Mouse (Mus musculus): ENCODE results near the gene Cds2. TPM values are rescaled to one million over a fixed set of nuclear protein-coding genes. Genes with fewer than 3 reads are reported as not detected.

Gene Cds2
- polyA plus RNA-seq, 1 experiment: 11.9 TPM

DNA sequence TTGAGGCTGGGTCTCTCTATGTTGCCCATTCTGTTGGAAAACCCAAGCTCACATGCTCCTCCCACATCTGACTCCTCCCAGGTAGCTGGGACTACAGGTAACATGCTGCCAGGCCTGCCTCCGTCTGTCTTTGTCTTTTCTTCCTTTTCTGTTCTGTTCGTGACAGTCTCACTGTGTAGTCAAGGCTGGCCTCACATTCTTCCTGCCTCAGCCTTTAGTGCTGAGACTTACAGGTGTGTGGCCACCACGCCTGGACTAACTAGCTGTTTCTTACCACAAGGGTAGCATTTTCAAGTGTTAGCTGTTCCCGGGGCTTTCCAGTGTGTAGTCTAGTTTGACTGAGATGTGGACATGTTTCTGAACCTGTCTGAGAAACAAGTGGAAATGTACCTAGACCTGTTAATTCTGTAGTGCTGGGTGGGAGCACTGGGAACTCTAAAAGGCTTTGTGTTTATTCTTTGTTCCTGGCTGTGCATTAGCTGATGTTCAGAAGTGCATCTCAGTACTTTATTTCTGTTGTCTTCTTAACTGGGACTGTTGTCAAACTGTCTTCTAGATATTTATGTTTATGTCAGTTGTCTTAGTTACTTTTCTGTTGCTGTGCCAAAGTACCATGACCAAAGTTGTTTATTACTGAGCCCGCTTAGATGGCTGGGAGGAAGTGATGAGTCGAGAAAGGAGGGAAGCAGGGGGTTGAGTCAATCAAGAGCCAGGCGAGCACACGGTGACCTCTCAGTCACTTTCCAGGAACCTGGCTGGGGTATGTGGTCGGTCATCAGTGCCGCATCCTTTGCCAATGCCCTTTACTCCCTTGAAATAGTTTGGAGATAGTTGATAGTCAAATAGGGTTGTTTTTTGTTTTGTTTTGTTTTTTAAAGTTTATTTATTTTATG is 18.9 kb downstream of the Cds2 start:
- no peak for TF ChIP-seq GATA1 (IDR thresholded peaks at IDR 0.05; ENCODE audit: low read length)

DNA sequence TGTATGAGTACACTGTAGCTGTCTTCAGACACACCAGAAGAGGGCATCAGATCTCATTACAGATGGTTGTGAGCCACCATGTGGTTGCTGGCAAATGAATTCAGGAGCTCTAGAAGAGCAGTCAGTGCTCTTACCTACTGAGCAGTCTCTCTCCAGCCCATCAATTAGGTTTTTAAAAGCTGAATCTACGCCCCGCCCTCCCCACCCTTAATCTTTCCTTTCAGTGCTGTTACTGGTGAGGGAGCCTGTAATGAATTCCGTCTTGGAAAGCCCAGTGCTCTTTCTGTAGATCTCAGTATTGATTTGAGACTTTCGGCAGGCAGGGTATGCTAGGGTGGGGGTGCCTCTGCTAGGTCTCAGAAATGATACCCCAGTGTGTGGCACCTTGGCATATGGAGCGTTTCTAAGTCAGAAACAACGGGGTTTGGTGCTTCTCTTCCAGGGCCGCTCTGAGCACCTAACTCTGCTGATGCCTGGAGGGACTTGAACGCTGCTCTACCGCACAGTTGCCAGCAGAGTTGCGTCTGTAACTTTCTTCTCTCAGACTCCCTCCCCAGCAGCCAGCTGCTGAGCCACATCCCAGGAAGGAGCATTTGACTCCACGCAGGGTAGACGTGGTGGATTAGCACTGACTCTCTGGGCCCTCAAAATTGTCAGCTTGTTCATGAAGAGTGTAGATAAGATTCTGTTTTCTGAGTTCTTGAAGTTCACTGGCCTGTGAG is 19.7 kb downstream of the Cds2 start:
- TF ChIP-seq GATA1 (IDR thresholded peaks at IDR 0.05; ENCODE audit: low read length): no peak

- no peak for TF ChIP-seq GATA1 (IDR thresholded peaks at IDR 0.05; ENCODE audit: low read length)
Observed at GRCm38 (mm10) chr2:132283236-132284070, 20.5 kb downstream of the Cds2 start.

GRCm38 (mm10) chr2:132284492-132285139 is 21.7 kb downstream of the Cds2 start:
- no peak for TF ChIP-seq GATA1 (IDR thresholded peaks at IDR 0.05; ENCODE audit: low read length)

DNA sequence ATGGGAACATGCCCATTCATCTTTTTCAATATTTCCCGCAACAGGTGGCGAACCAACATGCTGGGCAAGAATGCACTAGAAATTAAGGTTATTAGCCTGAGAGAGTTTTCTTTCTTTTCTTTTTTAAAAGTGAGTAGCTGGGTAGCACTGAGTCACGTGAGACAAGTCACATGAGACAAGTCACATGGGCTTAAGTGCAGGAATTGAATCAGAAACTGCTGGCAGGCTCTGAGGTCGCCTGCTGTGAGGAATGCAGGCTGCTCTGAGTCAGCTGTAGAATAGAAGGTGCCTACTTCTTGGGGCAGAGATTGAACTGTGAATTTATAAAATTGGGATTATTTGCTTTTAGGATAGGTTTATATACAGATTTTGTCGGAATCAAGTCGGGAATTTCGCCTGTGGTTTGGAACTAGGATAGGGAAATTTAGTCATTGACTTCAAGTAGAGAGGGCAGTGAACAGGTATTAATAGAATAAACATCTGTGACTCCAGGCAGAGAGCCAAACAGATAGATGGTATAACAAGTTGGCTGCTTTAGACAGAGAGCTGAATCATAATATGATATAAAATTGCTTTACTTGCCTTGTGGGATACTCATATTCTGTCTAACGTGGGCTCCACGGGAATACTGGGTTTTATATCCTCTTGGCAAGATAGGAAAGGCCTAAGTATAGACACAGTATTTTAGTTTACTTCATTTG is 23.6 kb downstream of the Cds2 start:
- TF ChIP-seq GATA1 (IDR thresholded peaks at IDR 0.05; ENCODE audit: low read length): no peak

DNA sequence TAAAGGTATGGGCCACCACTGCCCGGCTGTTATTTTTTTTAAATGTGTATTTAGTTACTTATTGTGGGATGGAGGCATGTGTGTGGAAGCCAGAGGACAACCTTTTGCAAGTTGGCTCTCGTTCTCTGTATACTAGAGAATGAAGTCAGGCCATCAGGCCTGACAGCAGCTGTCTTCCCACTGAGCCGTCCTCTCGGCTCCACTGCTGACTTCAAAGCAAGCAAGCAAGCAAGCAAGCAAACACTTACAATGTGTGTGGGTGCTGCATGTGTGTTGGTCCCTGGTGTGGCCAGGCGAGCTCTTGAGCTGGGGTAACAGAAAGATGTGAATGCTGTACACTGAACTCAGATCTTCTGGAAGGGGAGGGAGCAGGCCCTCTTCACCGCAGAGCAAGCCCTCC is 27.9 kb downstream of the Cds2 start:
- TF ChIP-seq GATA1 (IDR thresholded peaks at IDR 0.05; ENCODE audit: low read length): no peak

DNA sequence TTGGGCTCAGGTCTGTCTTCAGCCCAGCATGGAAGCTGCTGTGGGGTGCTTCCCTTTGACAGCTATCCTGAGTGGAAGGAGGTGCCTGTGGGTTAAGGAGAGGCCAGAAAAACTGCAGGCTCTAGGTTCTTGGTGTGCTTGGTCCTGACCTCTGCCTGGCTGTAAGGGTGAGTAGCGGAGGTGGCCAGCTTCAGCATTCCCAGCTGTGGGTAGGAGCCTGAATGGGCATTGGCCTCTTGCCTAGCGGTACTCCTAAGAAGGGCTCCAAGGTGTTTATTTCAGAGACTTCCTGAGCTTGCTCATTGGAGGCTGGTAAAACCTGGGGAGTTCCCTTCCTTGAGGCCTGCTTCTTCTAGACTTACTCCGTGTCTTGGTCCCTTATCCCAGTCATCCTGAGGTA is 28.3 kb downstream of the Cds2 start:
- no peak for TF ChIP-seq GATA1 (IDR thresholded peaks at IDR 0.05; ENCODE audit: low read length)

DNA sequence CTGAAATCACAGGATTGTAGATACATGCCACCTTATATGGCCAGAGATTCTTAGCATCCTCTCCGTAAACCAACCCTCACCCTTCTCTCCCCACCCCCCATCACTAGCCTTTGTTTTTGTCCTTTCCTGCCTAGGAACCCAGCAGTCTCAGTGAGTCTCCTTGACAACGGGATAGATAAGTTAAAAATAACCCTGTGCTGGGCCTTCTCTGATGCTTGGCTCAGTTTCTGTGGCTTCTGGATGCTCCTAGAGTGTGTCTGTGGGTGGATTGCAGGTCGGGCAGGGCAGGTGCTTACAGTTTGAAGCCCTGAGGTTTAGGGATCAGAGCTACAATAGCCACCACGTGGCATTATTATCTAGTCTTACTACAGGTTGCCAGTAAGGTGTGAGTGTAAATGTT is 29.1 kb downstream of the Cds2 start:
- TF ChIP-seq GATA1 (IDR thresholded peaks at IDR 0.05; ENCODE audit: low read length): no peak

DNA sequence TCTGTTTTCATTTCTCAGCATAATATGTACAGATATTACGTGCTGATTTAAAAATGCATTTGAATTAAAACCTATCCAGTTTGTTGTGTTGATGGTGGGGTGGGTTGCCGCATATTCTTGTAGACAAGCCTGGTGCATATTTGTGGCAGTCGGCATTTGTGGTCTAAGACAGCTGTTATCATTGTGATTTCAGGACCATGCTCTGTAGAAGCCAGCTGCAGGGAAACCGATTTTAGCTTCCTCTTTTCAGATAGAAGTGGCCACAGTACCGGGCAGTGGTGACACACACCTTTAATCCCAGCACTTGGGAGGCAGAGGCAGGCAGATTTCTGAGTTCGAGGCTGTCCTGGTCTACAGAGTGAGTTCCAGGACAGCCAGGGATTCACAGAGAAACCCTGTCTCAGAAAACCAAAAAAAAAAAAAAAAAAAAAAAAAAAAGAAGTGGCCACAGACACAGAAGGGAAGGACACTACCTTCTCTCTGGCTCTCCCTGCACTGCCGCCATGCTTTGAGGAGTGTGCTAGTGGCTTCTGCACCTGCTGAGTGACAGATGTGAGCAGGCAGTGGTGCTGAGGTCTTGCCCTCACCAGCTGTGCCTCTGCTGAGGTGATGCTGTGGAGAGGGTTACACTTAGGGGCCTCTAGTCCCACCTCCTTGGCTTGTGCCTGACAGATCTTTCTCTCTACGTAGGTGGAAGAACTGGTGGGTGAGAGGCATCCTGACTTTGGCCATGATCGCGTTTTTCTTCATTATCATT is 30.9 kb downstream of the Cds2 start:
- TF ChIP-seq GATA1 (IDR thresholded peaks at IDR 0.05; ENCODE audit: low read length): no peak

DNA sequence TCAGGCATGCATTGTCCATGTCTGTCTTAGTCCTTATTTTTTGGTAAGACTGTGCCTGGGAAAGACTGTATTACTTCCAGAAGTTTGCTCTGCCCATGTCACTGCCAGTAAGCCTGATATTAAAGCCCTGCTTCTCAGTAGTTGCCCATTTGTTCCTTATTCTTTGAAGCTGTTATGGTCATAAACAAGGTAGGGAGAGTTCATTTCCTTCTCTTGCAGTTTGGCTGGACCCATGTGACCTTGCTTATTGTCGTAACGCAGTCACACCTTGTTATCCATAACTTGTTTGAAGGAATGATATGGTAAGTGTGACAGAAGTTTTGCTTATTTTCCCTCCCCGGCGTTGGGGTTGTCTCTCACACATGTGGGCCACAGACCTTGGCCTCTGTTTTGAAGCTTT is 35.3 kb downstream of the Cds2 start:
- TF ChIP-seq GATA1 (IDR thresholded peaks at IDR 0.05; ENCODE audit: low read length): no peak

DNA sequence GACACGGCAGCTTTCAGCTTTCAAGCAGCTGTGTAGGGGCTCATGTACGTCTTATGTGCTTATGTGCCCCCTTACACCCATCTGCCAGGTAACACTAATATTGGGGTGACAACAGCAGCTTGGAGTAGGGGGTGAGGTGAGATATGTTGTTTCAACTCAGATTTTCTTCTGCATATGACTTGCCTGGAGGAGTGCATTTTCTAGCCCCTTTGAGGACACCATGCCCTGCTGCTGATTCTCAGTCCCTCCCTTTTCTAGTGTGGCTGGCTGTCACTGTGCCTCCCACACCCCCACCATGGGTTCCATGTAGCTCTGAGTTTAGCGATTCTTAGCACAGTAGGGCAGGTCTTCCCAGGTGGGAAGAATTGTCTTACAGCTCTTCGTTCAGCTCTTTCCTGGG is 38.5 kb downstream of the Cds2 start:
- no peak for TF ChIP-seq GATA1 (IDR thresholded peaks at IDR 0.05; ENCODE audit: low read length)

DNA sequence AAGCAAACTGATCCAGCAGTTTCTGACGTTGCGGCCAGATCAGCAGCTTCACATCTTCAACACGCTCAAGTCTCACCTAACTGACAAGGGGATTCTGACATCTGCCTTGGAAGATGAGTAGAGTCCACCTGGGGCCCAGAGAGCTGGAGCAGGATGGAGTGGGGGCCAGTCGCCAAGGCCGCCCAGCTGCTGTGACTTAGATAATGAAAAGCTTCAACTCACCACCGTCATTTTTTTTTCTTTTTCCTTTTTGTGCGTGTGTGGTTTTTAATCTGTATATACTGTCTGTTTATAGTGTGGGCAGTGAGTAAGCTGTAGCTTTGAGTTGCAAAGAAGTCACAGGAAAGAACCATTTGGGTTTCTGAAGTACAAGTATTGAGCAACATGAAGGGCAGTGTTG is 42.2 kb downstream of the Cds2 start:
- TF ChIP-seq GATA1 (IDR thresholded peaks at IDR 0.05; ENCODE audit: low read length): no peak

GRCm38 (mm10) chr2:132305988-132306387 is 43.0 kb downstream of the Cds2 start:
- no peak for TF ChIP-seq GATA1 (IDR thresholded peaks at IDR 0.05; ENCODE audit: low read length)

- TF ChIP-seq GATA1 (IDR thresholded peaks at IDR 0.05; ENCODE audit: low read length): no peak
Observed at GRCm38 (mm10) chr2:132307213-132307843, 44.4 kb downstream of the Cds2 start.

Measured in G1E-ER4 (cell line).